Mouse (Mus musculus): Measurements from ENCODE around the gene Ptges2. TPM values are rescaled to one million over a fixed set of nuclear protein-coding genes. Genes with fewer than 3 reads are reported as not detected.

The Ptges2 gene
- polyA plus RNA-seq, 1 experiment from 2014 or later: 21.8 TPM

DNA sequence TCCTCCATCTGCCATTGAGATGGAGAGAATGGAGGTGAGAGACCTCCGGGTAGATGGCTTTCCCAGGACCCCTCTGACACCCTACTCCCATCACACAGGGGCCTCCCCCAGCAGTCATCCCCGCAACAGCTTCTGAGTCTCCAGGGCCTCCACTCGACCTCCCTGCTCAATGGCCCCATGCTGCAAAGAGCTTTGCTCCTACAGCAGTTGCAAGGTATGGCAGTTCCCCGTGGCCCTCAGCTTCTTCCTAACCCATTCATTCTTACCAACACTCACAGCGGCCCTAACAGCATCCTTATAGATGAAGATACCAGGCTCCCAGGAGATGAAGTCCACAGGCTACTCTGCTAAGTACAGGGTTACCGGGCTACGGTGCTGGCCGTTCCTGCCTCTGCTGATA is 31.6 kb upstream of the Ptges2 start:
- DNase-seq (ENCODE audit: low spot score) (no peak), ATAC-seq (no peak)
- WGBS: 75% methylated on average over 8 of the region's 8 CpGs
- Histone ChIP-seq H3K4me3 (ENCODE audit: low read depth, low read length) (0 out of 2 replicates have a peak overlapping the region, but pooled peaks have one; percentile 76), H3K27me3 (replicated peaks; ENCODE audit: insufficient read depth, low read length) (no peaks in the 10 kb centered on the region), H3K9ac (replicated peaks; ENCODE audit: low read depth) (no peak overlapping the region), H3K9me3 (ENCODE audit: low read length) (no peaks in the 10 kb centered on the region), H3K36me3 (ENCODE audit: insufficient read depth, low read length) (peaks cover 14% of the 10 kb centered on the region; the same call in 1 of the 2 replicates), H3K4me1 (ENCODE audit: insufficient read depth, low read depth, low read length) (peaks cover 6% of the 10 kb centered on the region), H3K27ac (ENCODE audit: low read length) (no peak overlapping the region), H3K4me2 (replicated peaks; ENCODE audit: low read depth, low read length) (peak overlapping the region; percentile 77)
- TF ChIP-seq EP300 (IDR thresholded peaks at IDR 0.05) (no peak), CTCF (IDR thresholded peaks at IDR 0.05) (no peak)

DNA sequence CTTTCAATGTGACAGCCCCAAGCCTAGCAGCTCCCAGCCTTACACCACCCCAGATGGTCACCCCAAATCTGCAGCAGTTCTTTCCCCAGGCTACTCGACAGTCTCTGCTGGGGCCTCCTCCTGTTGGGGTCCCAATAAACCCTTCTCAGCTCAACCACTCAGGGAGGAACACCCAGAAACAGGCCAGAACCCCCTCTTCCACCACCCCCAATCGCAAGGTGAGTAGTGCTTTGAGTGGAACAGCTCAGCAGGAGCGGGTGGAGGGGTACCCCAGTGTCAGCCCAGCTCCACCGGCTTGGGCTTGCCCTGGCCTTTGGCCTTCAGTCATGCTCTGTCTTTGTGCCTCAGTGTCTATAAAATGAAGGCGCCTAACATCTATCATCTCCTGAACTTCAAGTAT is 28.4 kb upstream of the Ptges2 start:
- H3K4me2 ChIP-seq (replicated peaks; ENCODE audit: low read depth, low read length): no peak overlapping the region
- no peak overlapping the region for H3K4me3 ChIP-seq (ENCODE audit: low read depth, low read length)
- H3K9me3 ChIP-seq (ENCODE audit: low read length): no peaks in the 10 kb centered on the region
- TF ChIP-seq EP300 (IDR thresholded peaks at IDR 0.05): no peak
- no peak for TF ChIP-seq CTCF (IDR thresholded peaks at IDR 0.05)
- no peak overlapping the region for H3K9ac ChIP-seq (replicated peaks; ENCODE audit: low read depth)
- H3K36me3 ChIP-seq (ENCODE audit: insufficient read depth, low read length): peaks cover 29% of the 10 kb centered on the region
- DNase-seq (ENCODE audit: low spot score) (no peak), ATAC-seq (no peak)
- WGBS: 95% methylated on average over 5 of the region's 5 CpGs
- H3K27ac ChIP-seq (ENCODE audit: low read length): no peak overlapping the region
- H3K4me1 ChIP-seq (ENCODE audit: insufficient read depth, low read depth, low read length): peaks cover 6% of the 10 kb centered on the region
- H3K27me3 ChIP-seq (replicated peaks; ENCODE audit: insufficient read depth, low read length): no peaks in the 10 kb centered on the region

DNA sequence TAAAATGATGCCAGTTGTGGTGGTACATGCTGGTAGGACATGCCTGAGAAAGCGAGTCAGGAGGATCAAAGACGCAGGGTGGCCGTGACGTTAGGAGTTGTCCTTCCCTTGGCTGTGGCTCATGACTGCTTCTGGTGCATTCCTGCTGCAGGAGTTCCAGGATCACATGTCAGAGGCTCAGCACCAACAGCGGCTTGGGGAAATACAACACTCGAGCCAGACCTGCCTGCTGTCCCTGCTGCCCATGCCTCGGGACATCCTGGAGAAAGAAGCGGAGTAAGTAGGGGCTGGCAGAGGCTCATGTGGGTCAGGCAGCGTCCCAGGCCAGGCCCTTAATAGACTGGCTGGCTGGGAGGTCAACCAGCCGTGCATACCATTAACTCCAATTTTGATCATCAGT is 21.5 kb upstream of the Ptges2 start:
- no peak for TF ChIP-seq CTCF (IDR thresholded peaks at IDR 0.05)
- no peak for TF ChIP-seq EP300 (IDR thresholded peaks at IDR 0.05)
- H3K4me2 ChIP-seq (replicated peaks; ENCODE audit: low read depth, low read length): no peak overlapping the region
- DNase-seq (ENCODE audit: low spot score): no peak
- no peak overlapping the region for H3K9ac ChIP-seq (replicated peaks; ENCODE audit: low read depth)
- H3K9me3 ChIP-seq (ENCODE audit: low read length): no peaks in the 10 kb centered on the region
- H3K27me3 ChIP-seq (replicated peaks; ENCODE audit: insufficient read depth, low read length): no peaks in the 10 kb centered on the region
- 86% methylated on average over 10 of the region's 10 CpGs for WGBS
- no peak overlapping the region for H3K27ac ChIP-seq (ENCODE audit: low read length)
- no peaks in the 10 kb centered on the region for H3K4me1 ChIP-seq (ENCODE audit: insufficient read depth, low read depth, low read length)
- ATAC-seq: no peak
- H3K36me3 ChIP-seq (ENCODE audit: insufficient read depth, low read length): peaks cover 36% of the 10 kb centered on the region
- H3K4me3 ChIP-seq (ENCODE audit: low read depth, low read length): no peak overlapping the region

DNA sequence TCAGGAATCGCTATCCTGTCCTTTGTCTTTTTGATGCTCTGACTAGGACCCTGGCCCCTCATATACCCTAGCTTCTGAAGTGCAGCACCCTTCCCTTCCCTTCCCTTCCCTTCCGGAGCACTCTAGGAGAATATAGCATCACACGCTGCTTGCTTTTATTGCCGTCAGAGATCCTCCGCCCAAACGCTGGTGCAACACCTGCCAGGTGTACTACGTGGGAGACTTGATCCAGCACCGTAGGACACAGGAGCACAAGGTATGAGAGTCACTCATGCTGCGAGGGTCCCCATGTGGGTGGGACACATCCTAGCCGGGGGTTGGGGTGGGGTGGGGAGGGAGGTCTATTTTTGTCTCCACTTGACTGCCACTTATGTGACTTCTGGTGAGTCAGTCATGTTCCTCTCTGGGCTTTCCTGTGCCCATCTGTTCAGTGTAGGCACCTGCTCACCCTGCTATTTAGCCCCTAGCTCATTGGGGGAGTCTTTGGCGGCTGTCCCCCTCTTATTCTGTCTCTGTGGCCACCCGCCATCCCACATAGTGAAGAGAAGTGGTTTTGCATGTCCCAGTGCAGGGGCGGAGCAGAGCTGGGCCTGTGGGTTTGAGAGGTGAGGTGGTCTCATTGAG is 20.3 kb upstream of the Ptges2 start:
- Histone ChIP-seq H3K4me1 (ENCODE audit: insufficient read depth, low read depth, low read length) (no peaks in the 10 kb centered on the region), H3K9me3 (ENCODE audit: low read length) (no peaks in the 10 kb centered on the region), H3K4me2 (replicated peaks; ENCODE audit: low read depth, low read length) (no peak overlapping the region), H3K36me3 (ENCODE audit: insufficient read depth, low read length) (peaks cover 33% of the 10 kb centered on the region), H3K4me3 (ENCODE audit: low read depth, low read length) (no peak overlapping the region), H3K27ac (ENCODE audit: low read length) (no peak overlapping the region), H3K27me3 (replicated peaks; ENCODE audit: insufficient read depth, low read length) (no peaks in the 10 kb centered on the region), H3K9ac (replicated peaks; ENCODE audit: low read depth) (no peak overlapping the region)
- ATAC-seq (no peak), DNase-seq (ENCODE audit: low spot score) (no peak)
- WGBS: 83% methylated on average over 13 of the region's 13 CpGs
- no peak for TF ChIP-seq EP300 (IDR thresholded peaks at IDR 0.05)
- TF ChIP-seq CTCF (IDR thresholded peaks at IDR 0.05): no peak

DNA sequence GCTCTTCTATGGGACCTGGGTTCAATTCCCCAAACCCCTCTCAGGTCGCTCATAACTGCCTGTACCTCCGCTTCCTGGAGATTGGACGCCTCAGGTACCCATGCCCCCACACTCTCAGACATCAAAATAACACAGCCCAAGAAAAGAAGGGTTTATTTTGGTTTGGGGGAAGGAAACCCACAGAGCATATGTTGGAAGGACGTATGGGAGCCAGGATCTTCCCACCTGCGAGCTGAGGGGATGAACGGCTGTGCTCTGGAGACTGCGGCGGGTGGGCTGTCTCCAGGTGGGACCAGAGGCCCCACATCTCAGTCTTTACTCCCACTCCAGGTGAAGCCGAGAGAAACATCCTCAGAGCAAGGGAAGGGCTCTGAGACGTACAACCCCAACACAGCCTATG is 18.7 kb upstream of the Ptges2 start:
- H3K27ac ChIP-seq (ENCODE audit: low read length): no peak overlapping the region
- H3K4me1 ChIP-seq (ENCODE audit: insufficient read depth, low read depth, low read length): peaks cover 7% of the 10 kb centered on the region; the same call in 1 of the 2 replicates
- peaks cover 22% of the 10 kb centered on the region for H3K36me3 ChIP-seq (ENCODE audit: insufficient read depth, low read length)
- no peaks in the 10 kb centered on the region for H3K9me3 ChIP-seq (ENCODE audit: low read length)
- H3K9ac ChIP-seq (replicated peaks; ENCODE audit: low read depth): no peak overlapping the region
- ATAC-seq (no peak), DNase-seq (ENCODE audit: low spot score) (no peak)
- 94% methylated on average over 10 of the region's 10 CpGs for WGBS
- H3K4me3 ChIP-seq (ENCODE audit: low read depth, low read length): no peak overlapping the region
- H3K4me2 ChIP-seq (replicated peaks; ENCODE audit: low read depth, low read length): no peak overlapping the region
- no peaks in the 10 kb centered on the region for H3K27me3 ChIP-seq (replicated peaks; ENCODE audit: insufficient read depth, low read length)
- TF ChIP-seq CTCF (IDR thresholded peaks at IDR 0.05) (no peak), EP300 (IDR thresholded peaks at IDR 0.05) (no peak)

DNA sequence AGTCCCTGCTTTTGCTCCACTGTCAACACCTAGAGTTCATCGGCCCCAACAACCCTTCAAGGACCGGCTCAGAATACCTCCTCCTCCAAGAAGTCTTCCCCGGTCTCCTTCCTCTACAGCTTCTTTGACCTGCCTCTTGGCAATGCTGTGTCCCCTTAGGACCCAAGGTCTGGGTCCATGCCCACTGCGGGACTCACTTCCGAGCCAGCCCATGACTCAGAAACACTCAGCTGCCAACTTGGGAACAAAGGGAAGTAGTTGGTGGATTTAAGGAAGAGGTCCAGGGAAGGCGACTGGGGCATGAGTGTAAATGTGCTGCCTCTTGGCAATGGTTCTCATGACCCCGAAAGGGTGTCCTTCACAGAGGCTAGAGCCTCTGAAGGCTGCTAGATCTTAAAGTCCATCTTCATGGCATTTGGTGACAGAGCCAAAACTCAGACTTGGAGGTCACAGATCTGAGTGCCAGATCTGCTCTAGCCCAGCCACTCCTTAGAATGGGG is 15.6 kb upstream of the Ptges2 start:
- no peak for ATAC-seq
- no peak for DNase-seq (ENCODE audit: low spot score)
- no peak for TF ChIP-seq EP300 (IDR thresholded peaks at IDR 0.05)
- no peak for TF ChIP-seq CTCF (IDR thresholded peaks at IDR 0.05)
- no peak overlapping the region for H3K9ac ChIP-seq (replicated peaks; ENCODE audit: low read depth)
- peaks cover 8% of the 10 kb centered on the region; the same call in 1 of the 2 replicates for H3K36me3 ChIP-seq (ENCODE audit: insufficient read depth, low read length)
- H3K4me1 ChIP-seq (ENCODE audit: insufficient read depth, low read depth, low read length): peaks cover 11% of the 10 kb centered on the region; the same call in 1 of the 2 replicates
- H3K9me3 ChIP-seq (ENCODE audit: low read length): no peaks in the 10 kb centered on the region
- no peak overlapping the region for H3K4me3 ChIP-seq (ENCODE audit: low read depth, low read length)
- H3K4me2 ChIP-seq (replicated peaks; ENCODE audit: low read depth, low read length): no peak overlapping the region
- WGBS: 80% methylated on average over 7 of the region's 7 CpGs
- no peaks in the 10 kb centered on the region for H3K27me3 ChIP-seq (replicated peaks; ENCODE audit: insufficient read depth, low read length)
- H3K27ac ChIP-seq (ENCODE audit: low read length): no peak overlapping the region

Data from lung, postnatal 0 days (tissue).